Mouse (Mus musculus) midbrain, embryonic 16.5 days (tissue): ENCODE data around the gene Rif1. TPM values are rescaled to one million over a fixed set of nuclear protein-coding genes. Genes with fewer than 3 reads are reported as not detected.

ENCODE experiments used
- ATAC-seq: fragments of 200-750 bp; cut with Nextera tagmentation; 2 replicates; pipeline ENCODE4 v1.8.0; 2017; ENCODE audit warnings: moderate TSS enrichment
- H3K27ac ChIP-seq: fragments of 300-500 bp; sonication (generic); 2 replicates; pipeline ENCODE4 v1.5.1; 2014; ENCODE audit warnings: mild to moderate bottlenecking, low read length, mixed read lengths
- H3K27me3 ChIP-seq: fragments of 300-500 bp; sonication (generic); 2 replicates; pipeline ENCODE4 v1.6.1; 2014; ENCODE audit warnings: low read depth, low read length, mixed read lengths; ENCODE audit not compliant: control insufficient read depth, insufficient read depth
- H3K36me3 ChIP-seq: fragments of 300-500 bp; sonication (generic); 2 replicates; pipeline ENCODE4 v1.6.1; 2014; ENCODE audit warnings: mild to moderate bottlenecking, low read length, moderate library complexity, mixed read lengths; ENCODE audit not compliant: control insufficient read depth, insufficient read depth
- H3K4me1 ChIP-seq: fragments of 300-500 bp; sonication (generic); 2 replicates; pipeline ENCODE4 v1.6.1; 2014; ENCODE audit warnings: mild to moderate bottlenecking, low read length, mixed read lengths; ENCODE audit not compliant: control insufficient read depth, insufficient read depth
- H3K4me2 ChIP-seq: fragments of 300-500 bp; sonication (generic); 2 replicates; pipeline ENCODE4 v1.6.1; 2014; ENCODE audit warnings: mild to moderate bottlenecking, low read length, mixed read lengths
- H3K4me3 ChIP-seq: fragments of 300-500 bp; sonication (generic); 2 replicates; pipeline ENCODE4 v1.5.1; 2014; ENCODE audit warnings: low read depth, mild to moderate bottlenecking, low read length, moderate library complexity, mixed read lengths
- H3K9ac ChIP-seq: fragments of 300-500 bp; sonication (generic); 2 replicates; pipeline ENCODE4 v1.6.1; 2014; ENCODE audit warnings: low read depth, low read length, mixed read lengths
- H3K9me3 ChIP-seq: fragments of 300-500 bp; sonication (generic); replicated peaks from 2 replicates; pipeline ENCODE4 v1.6.1; 2014; ENCODE audit warnings: mild to moderate bottlenecking, low read length, mixed read lengths; ENCODE audit not compliant: control insufficient read depth, poor library complexity, severe bottlenecking
- WGBS: fragments of 180-500 bp; shearing (Covaris S2); extraction: QIAGEN DNeasy Blood & Tissue Kit; methylation state at CpG from one replicate; pipeline ENCODE4 v1.1.7; 2014; 5-methylcytosine and 5-hydroxymethylcytosine counted together
- polyA plus RNA-seq: library from polyadenylated mRNA; unstranded; fragments of >200 nt; fragmentation: Nextera tagmentation; extraction: Ambion mirVana; gene quantifications from 2 replicates; pipeline ENCODE4 v1.2.1, GENCODE M21; 2015

Rif1 gene
- polyA plus RNA-seq, 1 experiment from 2014 or later, result 18.2 TPM

- 91% methylated on average over 1 of the region's 1 CpGs for WGBS
- H3K27ac ChIP-seq, result no peak overlapping the region
- H3K4me3 ChIP-seq, result no peak overlapping the region
- H3K27me3 ChIP-seq, result no peaks in the 10 kb centered on the region
- ATAC-seq, result no peak
- no peaks in the 10 kb centered on the region for H3K36me3 ChIP-seq
- H3K4me2 ChIP-seq, result no peak overlapping the region
- H3K4me1 ChIP-seq, result no peaks in the 10 kb centered on the region
- no peaks in the 10 kb centered on the region for H3K9me3 ChIP-seq
- H3K9ac ChIP-seq, result no peak overlapping the region
Measured at GRCm38 (mm10) chr2:52057099-52057498, 15.5 kb upstream of the Rif1 start.

- H3K27ac ChIP-seq, result no peak overlapping the region
- H3K9ac ChIP-seq, result no peak overlapping the region
- no peaks in the 10 kb centered on the region for H3K27me3 ChIP-seq
- ATAC-seq, result no peak
- H3K36me3 ChIP-seq, result no peaks in the 10 kb centered on the region
- H3K9me3 ChIP-seq, result no peaks in the 10 kb centered on the region
- H3K4me2 ChIP-seq, result no peak overlapping the region
- H3K4me3 ChIP-seq, result no peak overlapping the region
- no peaks in the 10 kb centered on the region for H3K4me1 ChIP-seq
Measured at GRCm38 (mm10) chr2:52057681-52058080, 15.0 kb upstream of the Rif1 start.

DNA sequence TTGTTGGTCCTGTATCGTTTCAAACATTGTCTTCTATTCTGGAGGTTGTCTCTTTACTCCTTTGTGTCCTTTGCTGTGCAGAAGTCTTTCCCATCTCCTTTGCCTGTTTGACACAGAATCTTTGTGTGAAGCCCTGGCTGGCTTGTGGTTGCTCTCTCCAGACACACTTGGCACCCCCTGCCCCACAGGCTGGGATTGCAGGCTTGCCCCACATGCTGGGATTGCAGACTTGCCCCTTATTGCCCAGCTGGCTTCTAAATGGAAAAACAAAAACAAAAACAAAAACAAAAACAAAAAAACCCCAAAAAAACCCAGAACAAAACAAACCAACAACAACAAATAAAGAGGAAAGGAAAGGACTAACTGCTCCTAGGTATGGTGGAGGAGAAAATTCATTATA, 4.0 kb upstream of the Rif1 start:
- ATAC-seq, result no peak
- 61% methylated on average over 1 of the region's 1 CpGs for WGBS

DNA sequence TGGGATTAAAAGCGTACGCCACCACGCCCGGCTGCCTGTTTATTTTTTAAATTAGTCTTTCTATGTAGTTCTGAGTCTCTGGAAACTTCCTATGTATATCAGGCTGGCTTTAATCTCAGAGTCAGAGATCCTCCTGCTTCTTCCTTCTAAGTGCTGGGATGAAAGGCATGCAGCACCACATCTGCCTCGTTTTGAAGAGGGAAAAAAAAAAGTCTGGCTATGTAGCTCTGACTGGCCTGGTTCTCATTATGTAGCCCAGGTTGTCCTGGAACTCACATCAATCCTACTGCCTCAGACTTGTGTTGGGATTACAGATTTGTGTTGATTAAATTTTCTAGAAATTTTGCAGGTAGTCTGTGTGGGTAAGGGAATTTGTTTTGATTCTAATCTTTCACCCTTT, 1.8 kb upstream of the Rif1 start:
- no peak for ATAC-seq
- Histone ChIP-seq H3K4me2 (no peak overlapping the region), H3K27ac (no peak overlapping the region), H3K4me3 (no peak overlapping the region), H3K36me3 (no peaks in the 10 kb centered on the region), H3K27me3 (no peaks in the 10 kb centered on the region), H3K9me3 (no peaks in the 10 kb centered on the region), H3K4me1 (peaks cover 14% of the 10 kb centered on the region), H3K9ac (no peak overlapping the region)
- 83% methylated on average over 5 of the region's 5 CpGs for WGBS

More for the DNA sequence above, 4.0 kb upstream of the Rif1 start:
- Histone ChIP-seq H3K4me1 (peaks cover 8% of the 10 kb centered on the region; the same call in 1 of the 2 replicates), H3K4me3 (no peak overlapping the region), H3K9me3 (no peaks in the 10 kb centered on the region), H3K9ac (no peak overlapping the region), H3K4me2 (no peak overlapping the region), H3K27me3 (no peaks in the 10 kb centered on the region), H3K36me3 (no peaks in the 10 kb centered on the region), H3K27ac (no peak overlapping the region)

- H3K9me3 ChIP-seq, result no peaks in the 10 kb centered on the region
- peaks cover 14% of the 10 kb centered on the region for H3K4me1 ChIP-seq
- WGBS, result 18% methylated on average over 13 of the region's 13 CpGs
- no peak overlapping the region for H3K27ac ChIP-seq
- no peak overlapping the region for H3K4me3 ChIP-seq
- ATAC-seq, result no peak
- no peaks in the 10 kb centered on the region for H3K36me3 ChIP-seq
- no peak overlapping the region for H3K9ac ChIP-seq
- peak overlapping the region; percentile 84 for H3K4me2 ChIP-seq
- no peaks in the 10 kb centered on the region for H3K27me3 ChIP-seq
Measured at GRCm38 (mm10) chr2:52071241-52071991, 1.2 kb upstream of the Rif1 start.

DNA sequence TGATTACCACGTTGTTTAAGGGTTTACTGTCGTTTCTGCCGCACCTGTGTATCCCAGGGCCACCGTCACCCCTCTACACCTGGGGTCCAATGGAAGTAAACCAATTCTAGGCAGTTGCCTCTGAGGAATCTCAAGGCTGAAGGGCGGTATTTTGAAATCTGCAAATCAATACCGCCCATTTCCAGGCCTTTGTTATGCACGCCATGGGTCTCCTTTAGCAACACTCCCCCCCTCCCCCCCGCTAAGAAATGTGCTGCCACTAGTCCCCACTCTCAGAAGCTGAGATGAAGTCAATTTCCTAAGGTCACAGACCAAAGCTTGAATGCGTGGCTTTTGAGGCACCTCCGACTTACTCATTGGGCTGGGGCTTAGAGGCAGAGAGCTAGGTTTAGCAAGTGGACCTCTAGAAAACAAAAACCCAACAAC, 554 bp upstream of the Rif1 start:
- Histone ChIP-seq H3K27ac (peak overlapping the region; percentile 81; the same call in 1 of the 2 replicates), H3K4me3 (peak overlapping the region; percentile 99), H3K4me1 (peaks cover 14% of the 10 kb centered on the region), H3K9ac (peak overlapping the region; percentile 88), H3K27me3 (no peaks in the 10 kb centered on the region), H3K4me2 (peak overlapping the region; percentile 84), H3K36me3 (no peaks in the 10 kb centered on the region), H3K9me3 (no peaks in the 10 kb centered on the region)
- WGBS, result under 1% methylated on average over 10 of the region's 10 CpGs
- peak; percentile 46 for ATAC-seq

DNA sequence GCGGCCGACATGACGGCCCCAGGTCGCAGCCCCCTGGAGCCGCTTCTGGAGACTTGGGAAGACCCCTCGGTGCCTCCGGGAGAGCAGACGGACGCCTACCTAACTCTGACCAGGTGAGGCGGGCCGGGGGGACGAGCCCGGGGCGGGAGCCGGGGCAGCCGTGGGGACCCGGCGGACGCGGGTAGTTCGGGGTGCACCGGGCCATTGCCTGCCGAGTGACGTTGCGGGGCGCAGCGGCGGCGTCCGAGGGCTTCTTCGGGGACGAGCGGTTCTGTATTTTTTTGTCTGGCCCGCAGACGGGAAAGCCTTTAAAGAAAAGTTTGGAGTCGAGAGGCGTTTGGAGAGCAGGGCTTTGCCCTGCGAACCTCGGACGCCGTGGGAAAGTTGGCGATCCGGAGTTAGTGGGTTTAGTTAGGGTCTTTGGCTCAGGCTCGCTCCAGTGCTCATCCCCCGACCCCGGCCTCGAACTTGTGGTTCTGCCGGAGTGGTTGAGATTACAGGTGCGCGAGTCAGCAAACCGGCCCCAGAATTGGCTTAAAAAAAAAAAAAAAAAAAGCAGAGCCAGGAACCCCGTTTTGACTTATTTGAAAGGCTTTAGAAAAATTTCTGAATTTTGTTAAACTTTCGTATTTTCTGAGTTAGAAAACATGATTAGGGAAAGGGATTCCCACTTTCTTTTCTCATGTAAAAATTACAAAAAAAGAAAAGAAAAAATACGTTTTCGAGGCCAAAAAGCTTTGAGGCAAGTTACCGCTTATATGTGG, 691 bp downstream of the Rif1 start:
- H3K27ac ChIP-seq, result peak overlapping the region; percentile 81
- H3K36me3 ChIP-seq, result peaks cover 2% of the 10 kb centered on the region; the same call in 1 of the 2 replicates
- H3K4me1 ChIP-seq, result peaks cover 14% of the 10 kb centered on the region
- peak overlapping the region; percentile 99 for H3K4me3 ChIP-seq
- H3K27me3 ChIP-seq, result no peaks in the 10 kb centered on the region
- 2% methylated on average over 55 of the region's 56 CpGs for WGBS
- no peak; the same call in 1 of the 2 replicates for ATAC-seq
- H3K4me2 ChIP-seq, result peak overlapping the region; percentile 84
- peak overlapping the region; percentile 88 for H3K9ac ChIP-seq
- no peaks in the 10 kb centered on the region for H3K9me3 ChIP-seq

DNA sequence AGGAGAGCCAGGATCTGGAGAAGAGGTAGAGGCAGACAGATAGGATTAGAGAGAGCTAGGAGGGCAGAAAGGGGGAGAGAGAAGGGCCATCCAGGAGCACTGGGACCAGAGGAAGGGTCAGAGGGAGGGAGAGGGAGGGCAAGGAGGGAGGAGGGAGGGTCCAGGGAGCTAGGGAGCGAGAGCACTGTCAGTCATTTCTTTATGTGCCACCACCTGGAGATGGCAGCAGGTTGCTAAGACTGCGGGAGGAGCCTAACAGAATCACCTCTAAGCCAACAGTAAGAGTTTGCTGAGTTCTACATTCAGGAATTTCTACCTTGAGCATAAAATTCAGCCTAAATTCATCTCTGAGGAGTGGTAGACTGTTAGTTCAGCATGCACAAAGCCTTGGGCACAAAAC, 6.0 kb downstream of the Rif1 start:
- H3K9ac ChIP-seq, result no peak overlapping the region
- peaks cover 6% of the 10 kb centered on the region for H3K4me1 ChIP-seq
- H3K9me3 ChIP-seq, result no peaks in the 10 kb centered on the region
- H3K36me3 ChIP-seq, result peaks cover 13% of the 10 kb centered on the region
- 97% methylated on average over 2 of the region's 2 CpGs for WGBS
- no peak overlapping the region for H3K4me2 ChIP-seq
- no peaks in the 10 kb centered on the region for H3K27me3 ChIP-seq
- no peak overlapping the region for H3K4me3 ChIP-seq
- no peak overlapping the region for H3K27ac ChIP-seq
- no peak for ATAC-seq

DNA sequence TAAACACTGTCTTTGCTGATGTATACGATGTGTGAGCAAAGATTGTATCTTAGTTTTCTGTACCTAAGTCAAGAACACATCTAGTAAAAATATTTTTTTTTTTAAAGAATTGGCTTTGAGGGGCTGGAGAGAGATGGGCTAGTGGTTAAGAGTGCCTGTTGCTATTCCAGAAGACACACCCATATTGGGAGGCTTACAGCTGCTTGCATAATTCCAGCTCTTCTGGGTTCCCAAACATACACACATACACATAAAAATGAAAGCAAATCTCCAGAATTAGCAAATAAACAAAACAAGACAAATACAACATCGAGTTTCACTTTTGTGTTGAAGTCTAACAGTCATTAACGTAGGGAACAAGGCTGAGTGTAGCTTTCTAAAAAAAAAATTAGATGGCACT, 11.4 kb downstream of the Rif1 start:
- ATAC-seq, result no peak
- WGBS, result 96% methylated on average over 3 of the region's 3 CpGs
- no peak overlapping the region for H3K4me3 ChIP-seq
- no peak overlapping the region for H3K27ac ChIP-seq
- no peak overlapping the region for H3K9ac ChIP-seq
- no peak overlapping the region for H3K4me2 ChIP-seq
- no peaks in the 10 kb centered on the region for H3K9me3 ChIP-seq
- peaks cover 18% of the 10 kb centered on the region for H3K36me3 ChIP-seq
- no peaks in the 10 kb centered on the region for H3K27me3 ChIP-seq
- no peaks in the 10 kb centered on the region for H3K4me1 ChIP-seq
